Mouse (Mus musculus): ENCODE data around the gene Timp3.

Gene Timp3

GRCm38 (mm10) chr10:86300293-86301116 lies at the start of gene Timp3:
TSS of gene Timp3 (plus strand) at chr10:86300372.
- in situ Hi-C loops (cut with MboI, MseI): loop anchor here (10.0 kb wide), 1 partner anchor 144 kb away; no protein-coding TSS in a partner anchor

GRCm38 (mm10) chr10:86256221-86256620 lies 44.0 kb upstream of the Timp3 start:
- in situ Hi-C loops (cut with MboI, MseI): no loop called here

- in situ Hi-C loops (cut with MboI, MseI): no loop called here
Observed at GRCm38 (mm10) chr10:86257045-86257444, 43.1 kb upstream of the Timp3 start.

GRCm38 (mm10) chr10:86258046-86258445 lies 42.1 kb upstream of the Timp3 start:
- in situ Hi-C loops (cut with MboI, MseI): no loop called here

GRCm38 (mm10) chr10:86258992-86259391 lies 41.2 kb upstream of the Timp3 start:
- in situ Hi-C loops (cut with MboI, MseI): no loop called here

GRCm38 (mm10) chr10:86261725-86262124 lies 38.4 kb upstream of the Timp3 start:
- in situ Hi-C loops (cut with MboI, MseI): no loop called here

GRCm38 (mm10) chr10:86264618-86265017 lies 35.6 kb upstream of the Timp3 start:
- in situ Hi-C loops (cut with MboI, MseI): no loop called here

GRCm38 (mm10) chr10:86270254-86270653 lies 29.9 kb upstream of the Timp3 start:
- in situ Hi-C loops (cut with MboI, MseI): loop anchor here (5.0 kb wide), 1 partner anchor 83 kb away; no protein-coding TSS in a partner anchor

GRCm38 (mm10) chr10:86272826-86273225 lies 27.3 kb upstream of the Timp3 start:
- in situ Hi-C loops (cut with MboI, MseI): loop anchor here (5.0 kb wide), 1 partner anchor 86 kb away; no protein-coding TSS in a partner anchor

- in situ Hi-C loops (cut with MboI, MseI): loop anchor here (5.0 kb wide), 1 partner anchor 86 kb away; no protein-coding TSS in a partner anchor
Observed at GRCm38 (mm10) chr10:86273410-86274191, 26.6 kb upstream of the Timp3 start.

GRCm38 (mm10) chr10:86275585-86275984 lies 24.6 kb upstream of the Timp3 start:
- in situ Hi-C loops (cut with MboI, MseI): no loop called here

GRCm38 (mm10) chr10:86277327-86277726 lies 22.8 kb upstream of the Timp3 start:
- in situ Hi-C loops (cut with MboI, MseI): no loop called here

- in situ Hi-C loops (cut with MboI, MseI): no loop called here
Observed at GRCm38 (mm10) chr10:86278481-86278880, 21.7 kb upstream of the Timp3 start.

- in situ Hi-C loops (cut with MboI, MseI): no loop called here
Observed at GRCm38 (mm10) chr10:86279579-86280168, 20.5 kb upstream of the Timp3 start.

- in situ Hi-C loops (cut with MboI, MseI): no loop called here
Observed at GRCm38 (mm10) chr10:86281238-86281637, 18.9 kb upstream of the Timp3 start.

GRCm38 (mm10) chr10:86286508-86286907 lies 13.7 kb upstream of the Timp3 start:
- in situ Hi-C loops (cut with MboI, MseI): loop anchor here (5.0 kb wide), 1 partner anchor 219 kb away; no protein-coding TSS in a partner anchor

GRCm38 (mm10) chr10:86290109-86290771 lies 9.9 kb upstream of the Timp3 start:
- in situ Hi-C loops (cut with MboI, MseI): no loop called here

GRCm38 (mm10) chr10:86293880-86294279 lies 6.3 kb upstream of the Timp3 start:
- in situ Hi-C loops (cut with MboI, MseI): no loop called here

GRCm38 (mm10) chr10:86294599-86295365 lies 5.4 kb upstream of the Timp3 start:
- in situ Hi-C loops (cut with MboI, MseI): loop anchor here (5.0 kb wide), 1 partner anchor 327 kb away; no protein-coding TSS in a partner anchor

- in situ Hi-C loops (cut with MboI, MseI): loop anchor here (5.0 kb wide), 1 partner anchor 328 kb away; no protein-coding TSS in a partner anchor
Observed at GRCm38 (mm10) chr10:86295454-86296098, 4.6 kb upstream of the Timp3 start.

All from T-helper 1 cell (primary cell).